Mouse (Mus musculus): ENCODE measurements around the gene Nt5c2.

Nt5c2 gene

DNA sequence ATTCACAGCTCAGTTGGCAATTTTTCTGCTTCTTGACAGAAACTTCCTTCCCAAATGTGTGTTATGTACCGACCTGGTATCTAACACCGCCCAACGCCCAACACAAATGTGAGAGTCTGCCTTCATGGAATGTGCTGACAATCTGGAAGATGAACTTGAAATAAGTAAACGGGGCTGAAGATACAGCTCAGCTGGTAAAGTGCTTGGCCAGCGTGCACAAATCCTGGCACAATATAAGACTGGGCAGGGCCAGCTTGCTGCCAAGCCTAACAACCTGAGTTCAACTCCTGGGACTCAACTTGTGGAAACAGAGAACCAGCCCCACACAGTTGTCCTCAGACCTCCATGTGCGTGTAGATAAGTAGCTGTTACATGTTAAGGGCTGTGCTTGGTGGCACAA lies 48.6 kb downstream of the Nt5c2 start:
- DNase-seq (ENCODE audit: low spot score): no peak

DNA sequence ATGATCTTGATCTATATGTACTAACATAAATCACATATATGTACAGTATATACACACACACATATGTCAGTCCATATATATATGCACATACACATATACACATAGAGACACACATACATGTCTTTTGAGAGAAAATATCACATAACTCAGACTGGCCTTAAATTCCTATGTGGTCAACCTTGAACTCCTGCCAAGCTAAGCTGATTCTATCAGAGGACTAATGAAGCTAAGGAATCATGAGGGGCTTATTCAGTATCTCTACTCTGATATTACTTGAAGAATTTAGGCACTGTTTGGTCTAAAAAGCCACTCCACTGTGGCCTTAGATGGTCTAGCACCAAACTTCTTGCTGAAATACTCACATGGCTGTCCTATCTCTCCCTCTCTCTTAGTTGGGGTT lies 49.5 kb downstream of the Nt5c2 start:
- no peak for DNase-seq (ENCODE audit: low spot score)

DNA sequence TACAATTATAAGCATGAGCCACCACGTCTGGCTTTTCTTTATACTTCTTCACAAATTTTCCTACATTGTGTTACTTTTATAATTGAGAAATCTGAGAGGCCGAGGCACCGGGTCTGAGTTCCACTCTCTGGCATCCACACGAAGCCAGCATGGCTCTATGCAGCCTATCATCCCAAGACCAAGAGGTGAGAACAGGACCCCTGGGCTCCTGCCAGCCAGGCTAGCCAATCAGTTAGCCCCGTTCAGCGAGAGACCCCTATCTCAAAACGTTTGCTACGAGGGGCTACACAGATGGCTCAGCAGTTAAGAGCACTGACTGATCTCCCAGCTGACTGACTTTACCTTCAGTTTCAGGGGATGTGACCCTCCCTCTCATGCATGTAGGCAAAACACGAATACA lies 50.6 kb downstream of the Nt5c2 start:
- no peak for DNase-seq (ENCODE audit: low spot score)

DNA sequence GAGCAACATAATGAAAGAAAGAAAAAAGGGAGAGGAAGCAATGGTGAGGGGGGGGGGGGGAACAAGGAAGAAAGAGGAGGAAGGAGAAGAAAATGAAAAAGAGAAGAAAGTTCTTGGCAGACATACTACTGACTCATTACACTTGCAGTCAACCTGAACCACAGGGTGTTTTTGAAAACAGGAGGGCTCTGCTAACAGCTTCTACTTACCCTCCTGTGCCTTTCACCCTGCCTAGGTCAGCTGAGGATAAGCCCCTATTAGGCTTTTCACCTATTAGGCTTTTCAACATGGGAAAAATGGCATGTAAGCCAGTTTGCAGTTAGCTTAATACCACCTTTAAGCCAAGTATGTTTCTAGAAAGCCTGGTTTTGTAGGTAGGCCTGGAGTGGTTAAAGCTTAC lies 51.5 kb downstream of the Nt5c2 start:
- no peak for DNase-seq (ENCODE audit: low spot score)

DNA sequence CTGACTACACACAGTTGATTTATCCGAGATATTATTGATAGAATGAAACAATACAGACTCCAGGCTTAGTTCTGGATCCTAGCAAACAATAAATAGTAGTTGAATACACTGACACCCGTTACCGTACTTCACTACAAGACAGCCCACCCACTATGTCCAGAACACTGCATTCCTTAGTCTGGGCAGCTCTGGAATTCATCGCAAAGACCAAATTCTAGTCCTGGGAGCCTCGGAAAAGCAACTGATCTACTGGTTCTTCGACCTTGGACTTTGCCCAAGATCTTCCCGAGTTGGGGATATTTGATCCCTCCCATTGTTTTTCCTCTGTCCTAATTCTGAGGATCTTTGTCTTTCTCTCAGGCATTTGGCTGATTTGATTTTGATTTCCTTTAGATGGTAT lies 52.1 kb downstream of the Nt5c2 start:
- DNase-seq (ENCODE audit: low spot score): no peak

DNA sequence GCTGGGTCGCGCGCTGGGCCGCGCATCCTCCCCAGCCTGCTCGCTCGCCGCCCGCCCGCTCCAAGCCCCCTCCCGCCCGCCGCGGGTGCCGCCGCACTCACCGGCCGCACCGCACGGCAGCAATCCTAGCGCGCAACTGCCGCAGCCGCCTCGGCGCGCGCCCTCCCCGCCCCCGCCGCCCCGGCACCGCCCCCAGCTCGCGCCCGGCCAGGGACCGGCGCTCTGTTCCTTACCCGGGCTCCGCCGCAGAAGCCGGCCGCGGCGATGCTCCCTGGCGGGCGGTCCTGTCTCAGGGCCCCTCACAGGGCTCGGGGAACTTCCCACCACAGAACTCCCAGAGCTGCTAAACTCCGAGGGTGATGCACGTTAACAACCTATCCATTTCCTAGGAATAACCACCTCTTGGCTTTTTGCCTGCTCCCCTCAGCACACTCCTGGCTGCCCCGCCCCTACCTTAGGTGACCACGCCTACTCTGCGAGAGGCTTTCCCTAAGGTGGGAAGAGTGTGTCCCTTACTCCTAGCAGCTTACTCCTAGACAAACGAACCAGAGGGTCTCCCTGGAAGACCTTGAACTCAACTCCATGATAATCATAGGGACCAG lies 52.7 kb downstream of the Nt5c2 start:
- peak; percentile 63 for DNase-seq (ENCODE audit: low spot score)

DNA sequence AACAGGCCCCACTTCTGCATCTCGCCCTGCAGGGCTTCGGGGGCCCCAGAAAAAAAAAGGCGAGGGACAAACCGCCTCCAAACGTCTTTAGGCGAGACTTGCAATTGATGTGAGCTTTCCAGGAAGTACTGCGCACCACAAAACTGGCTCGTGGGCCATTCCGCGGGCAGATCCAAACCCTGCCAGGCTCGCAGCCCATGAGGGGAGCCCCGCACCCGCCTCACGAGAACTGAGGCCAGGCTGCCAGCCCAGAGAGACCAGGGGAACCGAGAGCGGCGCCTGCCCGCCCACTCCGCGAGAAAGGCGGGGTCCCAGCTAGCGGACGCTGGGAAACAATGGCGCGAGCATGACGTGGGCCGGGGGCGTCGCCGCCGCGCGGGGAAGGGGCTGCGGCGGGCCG lies 53.3 kb downstream of the Nt5c2 start:
- DNase-seq (ENCODE audit: low spot score): peak; percentile 80

DNA sequence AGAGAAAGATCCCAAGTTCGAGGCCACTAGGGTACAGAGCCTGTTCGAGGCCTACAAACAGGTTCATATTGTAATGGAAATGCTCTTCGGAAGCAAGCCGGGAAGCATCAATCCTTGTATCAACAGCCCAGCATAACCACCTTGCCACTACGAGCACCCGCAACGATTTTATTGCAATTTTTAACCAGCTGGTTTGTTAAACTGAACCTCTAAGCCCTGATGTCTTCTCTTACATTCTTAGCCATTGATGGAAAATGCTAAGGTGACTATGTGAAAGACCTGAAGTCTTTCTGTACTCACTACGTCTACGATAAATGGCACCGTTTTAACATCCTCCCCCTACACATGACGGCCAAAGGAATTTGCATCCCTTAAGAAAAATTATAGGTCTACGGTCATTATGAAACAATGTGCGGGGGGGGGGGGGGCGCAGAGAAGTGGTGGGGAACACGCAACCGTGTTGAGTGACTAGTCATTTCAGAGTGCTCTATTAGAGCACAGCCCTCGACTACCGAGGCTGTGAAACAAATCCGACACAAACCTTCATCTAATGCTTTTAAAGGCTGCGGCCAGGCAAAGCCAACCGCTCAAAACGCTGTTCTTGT lies 53.8 kb downstream of the Nt5c2 start:
- no peak for DNase-seq (ENCODE audit: low spot score)

DNA sequence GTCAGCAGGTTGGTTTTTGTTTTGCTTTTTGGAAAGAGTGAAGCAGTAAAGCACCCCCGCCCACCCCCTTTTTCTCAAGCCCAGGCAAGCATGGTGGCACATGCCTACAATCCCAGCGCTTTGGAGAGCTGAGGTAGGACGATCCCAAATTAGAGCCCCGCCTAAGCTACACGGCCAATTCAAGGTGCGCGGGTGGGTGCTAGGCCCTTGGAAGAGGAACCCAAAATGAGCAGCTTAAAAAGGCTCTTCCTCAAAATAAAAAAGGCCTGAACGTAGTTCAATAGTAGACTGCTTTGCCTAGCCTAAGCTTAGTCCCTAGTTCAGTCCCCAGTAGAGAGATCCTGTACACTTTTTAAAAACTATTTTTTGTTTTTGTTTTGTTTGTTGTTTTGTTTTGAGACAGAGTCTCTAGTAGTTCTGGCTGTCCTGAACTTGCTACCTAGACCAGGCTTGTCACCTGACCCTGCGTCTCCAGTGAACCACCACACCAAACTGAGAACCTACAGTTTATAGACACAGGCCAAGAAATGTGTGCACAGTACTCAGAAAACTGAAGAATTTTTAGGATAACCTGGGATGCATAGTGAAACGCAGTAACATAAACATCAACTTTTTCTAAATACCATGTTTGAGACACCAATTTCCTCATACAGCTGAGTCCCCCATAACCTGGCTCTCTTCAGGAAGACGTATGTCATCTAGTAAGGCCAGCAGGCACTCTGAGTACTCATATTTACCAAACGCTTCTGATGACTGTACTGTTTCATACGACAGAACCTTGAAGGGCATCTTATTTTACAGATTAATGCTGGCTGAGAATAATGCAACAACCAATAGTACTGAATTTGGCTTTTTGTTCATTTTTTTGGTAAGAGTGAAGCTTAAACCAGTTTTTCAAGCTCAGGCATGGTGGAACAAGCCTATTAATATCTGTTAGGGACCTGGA lies 54.6 kb downstream of the Nt5c2 start:
- DNase-seq (ENCODE audit: low spot score): no peak

DNA sequence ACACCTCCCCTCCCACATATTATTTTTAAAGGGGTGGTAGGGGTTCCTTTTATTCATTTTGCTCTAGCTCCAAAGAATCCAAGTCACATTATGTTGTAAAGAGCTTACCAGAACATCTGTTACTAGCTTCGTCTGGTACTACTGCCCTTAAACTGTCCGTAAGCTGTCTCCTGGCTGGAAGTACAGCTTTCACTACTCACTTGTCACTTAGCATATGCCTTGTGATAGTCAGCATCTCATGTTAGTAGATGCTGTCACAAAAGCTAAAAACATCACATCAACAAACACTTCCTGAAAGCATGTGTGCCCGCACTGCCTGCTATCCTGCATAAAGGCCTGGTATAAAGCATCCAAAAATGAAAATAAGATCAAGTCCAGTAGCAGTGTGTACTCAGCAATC lies 55.4 kb downstream of the Nt5c2 start:
- DNase-seq (ENCODE audit: low spot score): no peak

DNA sequence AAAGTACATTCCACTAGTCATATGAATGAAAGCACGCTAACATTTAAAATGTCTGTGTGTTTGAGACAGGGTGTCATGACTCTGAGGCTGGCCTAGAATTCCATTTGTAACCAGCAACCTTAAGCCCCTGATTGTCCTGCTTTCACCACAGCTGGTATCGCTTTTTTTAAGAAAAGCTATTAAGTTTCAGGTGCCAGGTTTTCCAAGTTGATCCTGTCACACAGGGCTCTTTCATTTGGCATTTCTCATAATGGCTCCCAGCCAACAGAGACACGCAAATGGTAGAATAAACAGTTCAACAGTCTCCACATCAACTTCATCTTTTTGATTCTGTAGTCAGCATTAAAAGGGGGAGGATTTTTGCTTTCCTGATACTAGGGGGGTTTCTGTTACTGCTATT lies 56.4 kb downstream of the Nt5c2 start:
- no peak for DNase-seq (ENCODE audit: low spot score)

DNA sequence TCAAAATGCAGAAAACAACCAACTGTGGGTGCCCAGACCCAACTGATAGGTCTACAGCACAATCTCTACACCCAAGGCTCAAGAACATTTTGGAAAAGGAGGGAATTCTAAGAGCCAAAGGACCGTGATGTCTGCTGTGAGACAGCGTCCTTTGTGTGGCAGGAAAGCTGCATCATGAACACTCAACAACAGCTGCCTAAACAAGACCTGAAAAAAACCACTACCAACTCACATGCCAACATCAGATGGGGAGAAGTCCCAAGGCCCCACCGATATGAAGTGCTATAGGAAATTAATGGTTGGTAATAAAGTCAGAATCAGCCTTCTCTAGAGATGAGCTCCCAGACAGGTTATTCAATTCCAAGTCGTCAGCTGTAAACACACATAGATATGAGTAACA lies 57.0 kb downstream of the Nt5c2 start:
- no peak for DNase-seq (ENCODE audit: low spot score)

DNA sequence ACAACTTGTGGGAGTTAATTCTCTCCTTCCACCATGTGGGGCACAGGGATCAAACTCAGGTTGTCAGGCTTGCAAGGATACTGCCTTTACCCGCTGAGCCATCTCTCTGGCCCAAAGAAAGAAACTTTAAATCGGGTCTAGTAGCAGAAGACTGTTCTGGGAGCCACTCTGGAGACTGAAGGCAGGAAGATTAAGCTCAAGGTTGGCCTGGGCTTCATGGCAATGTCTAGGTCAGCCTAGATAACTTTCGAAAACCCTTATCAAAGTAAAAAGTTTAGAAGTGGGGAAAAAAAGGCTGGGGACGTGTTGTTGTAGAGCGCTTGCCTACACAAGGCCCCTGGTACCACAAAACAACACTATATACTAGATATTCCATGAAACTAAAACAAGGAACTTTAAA lies 58.0 kb downstream of the Nt5c2 start:
- DNase-seq (ENCODE audit: low spot score): no peak

DNA sequence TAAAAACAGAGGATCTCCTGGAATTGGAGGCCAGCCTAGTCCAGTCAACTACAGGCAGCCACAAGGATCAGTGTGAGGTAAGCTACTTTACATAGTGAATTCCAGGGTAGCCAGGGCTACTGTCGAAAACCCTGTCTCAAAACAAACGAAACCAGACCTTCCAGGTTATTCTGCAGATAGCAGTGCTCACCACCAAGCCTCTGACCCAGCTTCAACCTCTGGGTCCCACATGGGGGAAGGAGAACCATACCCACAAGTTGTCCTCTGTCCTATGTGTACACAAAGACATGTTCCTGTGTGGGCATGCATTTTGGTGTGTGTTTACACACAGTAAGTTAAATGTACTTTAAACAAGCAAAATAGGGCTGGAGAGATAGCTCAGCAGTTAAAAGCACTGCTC lies 58.5 kb downstream of the Nt5c2 start:
- no peak for DNase-seq (ENCODE audit: low spot score)

DNA sequence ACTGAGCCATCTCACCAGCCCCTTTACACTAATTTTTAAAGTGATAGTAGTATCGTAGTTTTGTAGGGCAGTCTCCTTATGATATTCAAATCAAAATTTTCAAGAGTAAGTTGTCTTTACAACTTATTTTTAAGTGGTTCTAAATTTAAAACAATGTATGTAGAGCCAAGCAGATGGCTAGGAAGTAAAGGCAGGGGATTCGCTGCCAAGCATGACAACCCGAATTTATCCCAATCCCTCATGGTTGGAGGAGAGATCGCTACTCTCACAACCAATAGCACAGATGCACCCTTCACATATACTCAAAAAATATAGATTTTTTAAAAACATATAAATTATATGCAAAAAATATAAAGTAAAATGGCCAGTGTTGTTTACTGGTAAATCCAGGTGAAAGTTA lies 59.3 kb downstream of the Nt5c2 start:
- no peak for DNase-seq (ENCODE audit: low spot score)

DNA sequence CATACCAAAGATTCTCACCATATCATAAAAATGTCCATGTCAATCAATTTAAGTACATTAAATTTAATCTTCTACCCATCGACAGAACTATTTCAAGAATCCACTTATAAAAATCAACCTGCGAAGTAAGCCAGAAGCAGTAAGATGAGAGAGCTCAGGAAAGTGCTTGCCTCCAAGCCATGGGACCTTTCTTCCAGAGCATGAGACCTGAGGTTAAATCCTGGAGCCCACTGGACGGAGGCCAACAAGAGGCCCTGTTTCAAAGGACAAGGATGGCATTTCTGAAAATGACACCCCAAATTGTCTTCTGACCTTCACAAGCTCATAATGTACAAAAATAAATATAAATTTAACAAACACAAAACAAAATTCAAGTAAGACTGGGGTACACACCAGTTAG lies 61.4 kb downstream of the Nt5c2 start:
- no peak for DNase-seq (ENCODE audit: low spot score)

DNA sequence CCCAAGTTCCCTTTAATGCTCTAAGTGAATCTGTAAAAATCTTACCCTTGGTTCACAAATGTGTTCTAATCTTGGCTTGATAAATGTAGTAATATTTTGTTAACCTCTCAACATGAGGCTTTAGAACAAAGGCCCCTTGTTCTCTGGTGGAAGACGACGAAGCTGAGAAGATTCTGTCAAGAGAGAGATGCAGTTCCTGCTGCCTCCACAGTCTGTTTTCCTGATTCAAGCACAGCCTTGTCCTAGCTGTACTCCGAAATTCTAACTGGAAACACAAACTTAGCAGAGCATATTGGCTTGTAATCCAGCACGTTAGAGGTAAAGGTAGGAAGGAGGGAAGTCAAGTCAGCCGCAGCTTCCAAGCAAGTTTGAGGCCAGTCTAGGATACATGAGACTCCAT lies 62.0 kb downstream of the Nt5c2 start:
- no peak for DNase-seq (ENCODE audit: low spot score)

DNA sequence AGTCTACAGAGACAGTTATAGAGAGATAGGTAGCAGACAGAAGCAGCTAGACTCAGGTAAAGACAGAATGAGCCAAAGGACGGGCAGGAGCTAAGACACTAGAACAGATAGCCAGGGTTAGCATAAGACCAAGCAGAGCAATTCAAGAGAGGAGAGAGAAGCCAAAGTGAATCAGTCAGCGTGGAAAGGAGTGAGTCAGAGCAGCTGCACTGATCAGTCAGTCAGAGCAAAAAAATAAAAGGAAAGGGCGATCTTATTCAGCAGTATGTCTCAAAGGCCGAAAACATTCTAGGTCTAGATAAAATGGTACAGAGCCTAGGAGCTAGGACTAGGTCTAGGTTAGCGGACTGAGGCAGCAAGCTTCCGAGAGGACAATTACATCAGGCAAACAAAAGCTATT lies 70.6 kb downstream of the Nt5c2 start:
- DNase-seq (ENCODE audit: low spot score): no peak

DNA sequence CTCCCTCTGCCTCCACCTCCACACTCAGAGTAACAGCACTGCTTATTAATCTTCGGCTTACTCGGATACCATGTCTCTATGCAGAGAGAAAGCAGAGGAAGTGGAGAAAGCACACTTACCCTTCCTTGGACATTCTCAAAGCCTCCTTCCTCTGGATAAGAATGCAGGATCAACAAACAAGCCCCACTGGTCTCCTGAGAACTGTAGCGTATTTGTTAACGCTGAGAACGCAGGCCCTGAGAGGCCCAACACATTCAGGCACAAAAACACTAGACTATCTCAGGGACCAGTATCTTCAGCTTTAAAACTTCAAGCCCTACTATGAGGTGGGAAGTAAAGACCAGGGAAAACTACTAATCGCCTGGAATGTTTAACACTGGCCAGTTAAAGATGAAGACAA lies 77.8 kb downstream of the Nt5c2 start:
- DNase-seq (ENCODE audit: low spot score): no peak

DNA sequence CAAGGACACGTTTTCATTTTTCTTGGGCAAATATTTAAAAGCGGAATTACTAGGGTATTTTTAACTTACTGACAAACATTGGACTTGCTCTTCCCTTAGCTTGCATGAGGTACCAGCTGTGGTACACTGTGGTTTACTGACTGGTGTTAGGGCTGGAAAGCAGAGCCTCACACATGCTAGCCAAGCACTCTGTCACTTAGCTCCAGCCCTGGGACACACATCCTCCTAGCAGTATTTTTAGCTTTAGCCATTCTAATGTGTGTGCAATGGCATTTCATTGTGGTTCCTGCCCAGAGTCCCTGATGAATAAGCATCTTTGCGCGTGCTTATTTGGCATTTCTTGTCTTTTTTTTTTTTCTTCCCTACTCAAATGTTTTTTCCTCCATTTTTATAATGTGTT lies 80.9 kb downstream of the Nt5c2 start:
- DNase-seq (ENCODE audit: low spot score): no peak

DNA sequence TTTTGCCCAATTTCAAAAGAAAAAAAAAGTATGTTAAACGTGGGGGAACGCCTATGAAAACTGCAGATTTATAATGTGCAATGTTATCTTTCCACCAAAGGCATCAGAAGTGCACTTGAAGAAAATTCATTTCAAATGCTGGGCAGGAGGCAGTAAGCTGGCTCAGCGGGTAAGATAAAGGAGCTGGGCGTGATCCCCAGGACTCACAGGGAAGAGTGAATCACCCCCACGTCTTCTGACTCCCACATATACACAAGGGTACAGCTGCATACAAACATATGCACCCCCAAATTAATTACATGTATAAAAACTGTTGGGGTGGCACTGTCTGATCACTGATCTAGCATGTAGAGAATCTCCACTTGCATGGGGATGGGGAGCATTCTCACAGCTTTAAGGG lies 82.3 kb downstream of the Nt5c2 start:
- DNase-seq (ENCODE audit: low spot score): no peak

DNA sequence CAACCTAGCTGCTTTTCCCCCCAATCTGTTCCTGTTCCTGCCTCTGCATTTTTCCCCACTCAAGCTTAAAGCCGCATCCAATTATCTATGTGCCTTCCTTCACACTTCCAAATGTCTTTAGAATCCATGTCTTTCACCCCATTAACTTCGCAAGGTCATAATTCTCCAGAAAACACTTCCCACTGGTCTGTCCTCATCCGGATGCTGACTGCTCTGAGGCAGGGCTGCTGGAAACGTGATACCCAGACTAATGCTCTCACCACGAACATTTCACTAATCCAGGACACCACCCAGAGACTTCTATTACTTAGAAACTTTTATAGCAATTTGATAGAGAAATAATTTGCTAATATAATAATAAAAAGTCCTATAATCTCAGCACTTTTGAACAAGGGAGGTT lies 84.9 kb downstream of the Nt5c2 start:
- DNase-seq (ENCODE audit: low spot score): no peak

DNA sequence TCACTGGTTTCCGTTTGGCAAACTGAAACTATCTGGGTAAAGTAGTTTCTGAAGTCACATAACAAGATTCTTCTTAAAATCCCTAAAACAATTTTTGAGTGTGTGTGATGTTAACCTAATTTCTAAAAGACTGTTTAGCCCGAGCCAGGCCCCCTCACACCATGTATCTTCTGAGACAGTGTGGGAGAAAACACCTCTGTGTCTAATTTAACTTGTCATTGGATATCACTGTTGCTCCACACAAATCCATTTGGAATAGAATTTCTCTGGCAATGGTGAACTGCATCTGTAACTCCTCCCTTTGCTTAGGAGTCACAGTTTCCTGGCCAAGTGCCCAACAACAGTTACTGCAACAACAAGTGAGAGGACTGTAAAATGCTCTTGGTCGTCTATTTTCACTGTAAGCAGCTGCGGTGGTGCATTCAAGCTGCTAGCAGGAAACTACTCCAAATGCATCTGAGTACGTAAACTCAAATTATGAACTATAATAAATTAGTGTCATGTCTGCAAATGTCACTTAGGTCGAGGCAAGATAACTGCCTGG lies 85.8 kb downstream of the Nt5c2 start:
- peak; percentile 40 for DNase-seq (ENCODE audit: low spot score)
